Mouse (Mus musculus) bone marrow macrophage, adult 2 months (primary cell): ENCODE data around the gene Cnp.

Source experiments
- CTCF ChIP-seq: IDR thresholded peaks from 2 replicates; pipeline ENCODE4 v1.5.1; 2012; ENCODE audit warnings: low read depth, mild to moderate bottlenecking, low read length, moderate library complexity
- POLR2A ChIP-seq: IDR thresholded peaks from 2 replicates; pipeline ENCODE4 v1.6.1; 2012; ENCODE audit warnings: mild to moderate bottlenecking, low read depth, low read length, borderline replicate concordance

GRCm38 (mm10) chr11:100574188-100574587 is 516 bp upstream of the Cnp start:
- no peak for TF ChIP-seq CTCF
- TF ChIP-seq POLR2A: no peak
